Mouse (Mus musculus) CH12.LX (cell line): ENCODE data around the gene Ush1g. TPM values are rescaled to one million over a fixed set of nuclear protein-coding genes. Genes with fewer than 3 reads are reported as not detected.

Source experiments
- DNase-seq: peaks from one replicate; pipeline ENCODE4 v3.0.0-alpha.2; 2013; ENCODE audit errors: extremely low read depth
- H3K27ac ChIP-seq: 2 replicates; pipeline ENCODE4 v1.5.1; 2012; ENCODE audit warnings: low read depth, mild to moderate bottlenecking, control low read depth, moderate library complexity; ENCODE audit not compliant: insufficient read depth
- H3K27me3 ChIP-seq: replicated peaks from 2 replicates; pipeline ENCODE3; 2012; ENCODE audit warnings: inconsistent platforms
- H3K36me3 ChIP-seq, 2 experiments: replicated peaks in 1 of 2; 2 replicates each; pipeline versions ENCODE3 to v1.6.1; 2012; ENCODE audit warnings: inconsistent platforms in 1 of 2, low read length in 1 of 2, mild to moderate bottlenecking in 1 of 2, mixed read lengths in 1 of 2, moderate library complexity in 1 of 2; ENCODE audit not compliant: control insufficient read depth in 1 of 2, insufficient read depth in 1 of 2
- H3K4me1 ChIP-seq, 2 experiments: 2 replicates each; pipeline ENCODE4 v1.6.1; 2012; ENCODE audit warnings: inconsistent platforms in 1 of 2, moderate library complexity in 1 of 2; ENCODE audit not compliant: insufficient read depth in 2 of 2, control insufficient read depth in 1 of 2
- H3K4me2 ChIP-seq: 2 replicates; pipeline ENCODE4 v1.6.1; 2012; ENCODE audit warnings: low read depth, mild to moderate bottlenecking, control low read depth; ENCODE audit not compliant: poor library complexity, insufficient read depth, severe bottlenecking
- H3K4me3 ChIP-seq, 3 experiments: fragments of 150-350 bp in 1 of 3; sonication (generic) in 1 of 3; replicated peaks in 1 of 3; 2 replicates each; pipeline versions ENCODE3 to v1.5.1; 2011 to 2012; ENCODE audit warnings: low read depth in 2 of 3, low read length in 2 of 3, mild to moderate bottlenecking in 2 of 3, moderate library complexity in 2 of 3, control low read depth in 1 of 3, improper control_type of control experiment in 1 of 3, inconsistent platforms in 1 of 3, mixed read lengths in 1 of 3; ENCODE audit not compliant: poor library complexity in 1 of 3
- H3K79me2 ChIP-seq: replicated peaks from 2 replicates; pipeline ENCODE4 v1.6.1; 2012; ENCODE audit warnings: mild to moderate bottlenecking, moderate library complexity; ENCODE audit not compliant: control insufficient read depth, poor library complexity, insufficient read depth, severe bottlenecking; ENCODE audit errors: extremely low read depth
- H3K9ac ChIP-seq: 2 replicates; pipeline ENCODE4 v1.6.1; 2012; ENCODE audit warnings: low read depth, mild to moderate bottlenecking, control low read depth, moderate library complexity; ENCODE audit not compliant: insufficient read depth
- H3K9me3 ChIP-seq: replicated peaks from 2 replicates; pipeline ENCODE3; 2012; ENCODE audit warnings: low read length, inconsistent platforms, mixed read lengths
- BHLHE40 ChIP-seq: IDR thresholded peaks from 2 replicates; pipeline ENCODE4 v1.6.1; 2011; ENCODE audit warnings: mild to moderate bottlenecking, low read depth, low read length, improper control_type of control experiment
- CHD1 ChIP-seq: IDR thresholded peaks from 2 replicates; pipeline ENCODE4 v1.6.1; 2012; ENCODE audit warnings: low read depth, low read length, improper control_type of control experiment, inconsistent platforms
- CHD2 ChIP-seq: IDR thresholded peaks from 2 replicates; pipeline ENCODE4 v1.6.1; 2011; ENCODE audit warnings: low read length, improper control_type of control experiment
- CTCF ChIP-seq, 2 experiments: IDR thresholded peaks in 1 of 2; conservative IDR thresholded peaks in 1 of 2; 2 replicates each; pipeline ENCODE4 v1.5.1; 2011 to 2012; ENCODE audit warnings: low read depth in 2 of 2, low read length in 2 of 2, improper control_type of control experiment in 1 of 2, inconsistent platforms in 1 of 2, mild to moderate bottlenecking in 1 of 2, moderate library complexity in 1 of 2
- E2F4 ChIP-seq: IDR thresholded peaks from 2 replicates; pipeline ENCODE4 v1.6.1; 2011; ENCODE audit warnings: low read depth, low read length, improper control_type of control experiment; ENCODE audit not compliant: insufficient replicate concordance
- ELF1 ChIP-seq: IDR thresholded peaks from 2 replicates; pipeline ENCODE4 v1.6.1; 2014; ENCODE audit warnings: low read depth, mild to moderate bottlenecking, inconsistent platforms, low read length, improper control_type of control experiment
- EP300 ChIP-seq: IDR thresholded peaks from 2 replicates; pipeline ENCODE4 v1.6.1; 2011; ENCODE audit warnings: low read length, improper control_type of control experiment
- ETS1 ChIP-seq: conservative IDR thresholded peaks from 2 replicates; pipeline ENCODE4 v1.6.1; 2012; ENCODE audit warnings: low read depth, mild to moderate bottlenecking, inconsistent platforms, low read length, improper control_type of control experiment, moderate library complexity
- GABPA ChIP-seq: IDR thresholded peaks from 2 replicates; pipeline ENCODE4 v1.6.1; 2012; ENCODE audit warnings: low read depth, low read length, improper control_type of control experiment, inconsistent platforms; ENCODE audit not compliant: insufficient replicate concordance
- HCFC1 ChIP-seq: IDR thresholded peaks from 2 replicates; pipeline ENCODE4 v1.6.1; 2012; ENCODE audit warnings: low read depth, mild to moderate bottlenecking, inconsistent platforms, low read length, improper control_type of control experiment
- IRF4 ChIP-seq: IDR thresholded peaks from 2 replicates; pipeline ENCODE4 v1.6.1; 2014; ENCODE audit warnings: low read depth, mild to moderate bottlenecking, inconsistent platforms, low read length, improper control_type of control experiment
- JUN ChIP-seq: IDR thresholded peaks from 2 replicates; pipeline ENCODE4 v1.6.1; 2011; ENCODE audit warnings: low read depth, mild to moderate bottlenecking, low read length, improper control_type of control experiment, moderate library complexity; ENCODE audit not compliant: insufficient read depth
- JUND ChIP-seq: conservative IDR thresholded peaks from 2 replicates; pipeline ENCODE4 v1.6.1; 2011; ENCODE audit warnings: low read depth, low read length, improper control_type of control experiment
- KAT2A ChIP-seq: IDR thresholded peaks from 2 replicates; pipeline ENCODE4 v1.6.1; 2012; ENCODE audit warnings: low read length, improper control_type of control experiment, inconsistent platforms; ENCODE audit not compliant: insufficient replicate concordance
- MAFK ChIP-seq: IDR thresholded peaks from 2 replicates; pipeline ENCODE4 v1.6.1; 2011; ENCODE audit warnings: low read length, improper control_type of control experiment; ENCODE audit not compliant: insufficient replicate concordance
- MAX ChIP-seq: IDR thresholded peaks from 2 replicates; pipeline ENCODE4 v1.6.1; 2011; ENCODE audit warnings: low read length, improper control_type of control experiment
- MAZ ChIP-seq: IDR thresholded peaks from 2 replicates; pipeline ENCODE4 v1.6.1; 2012; ENCODE audit warnings: low read depth, mild to moderate bottlenecking, inconsistent platforms, low read length, improper control_type of control experiment, moderate library complexity
- MEF2A ChIP-seq: IDR thresholded peaks from 2 replicates; pipeline ENCODE4 v1.6.1; 2014; ENCODE audit warnings: low read depth, mild to moderate bottlenecking, inconsistent platforms, low read length, improper control_type of control experiment, borderline replicate concordance
- MXI1 ChIP-seq: IDR thresholded peaks from 2 replicates; pipeline ENCODE4 v1.6.1; 2011; ENCODE audit warnings: mild to moderate bottlenecking, low read depth, low read length, improper control_type of control experiment
- MYC ChIP-seq: IDR thresholded peaks from 2 replicates; pipeline ENCODE4 v1.6.1; 2011; ENCODE audit warnings: low read depth, mild to moderate bottlenecking, improper control_type of control experiment, low read length
- NELFE ChIP-seq: IDR thresholded peaks from 2 replicates; pipeline ENCODE4 v1.6.1; 2011; ENCODE audit warnings: low read depth, low read length, improper control_type of control experiment
- PAX5 ChIP-seq: IDR thresholded peaks from 2 replicates; pipeline ENCODE4 v1.6.1; 2012; ENCODE audit warnings: low read length, inconsistent platforms, mixed read lengths
- POLR2A ChIP-seq: IDR thresholded peaks from 2 replicates; pipeline ENCODE4 v1.6.1; 2011; ENCODE audit warnings: low read depth, mild to moderate bottlenecking, improper control_type of control experiment, low read length
- RCOR1 ChIP-seq: conservative IDR thresholded peaks from 2 replicates; pipeline ENCODE4 v1.6.1; 2012; ENCODE audit warnings: low read depth, mild to moderate bottlenecking, inconsistent platforms, low read length, improper control_type of control experiment
- SIN3A ChIP-seq: IDR thresholded peaks from 2 replicates; pipeline ENCODE4 v1.6.1; 2012; ENCODE audit warnings: low read length, improper control_type of control experiment, inconsistent platforms
- SMC3 ChIP-seq: IDR thresholded peaks from 2 replicates; pipeline ENCODE4 v1.6.1; 2011; ENCODE audit warnings: low read depth, low read length, improper control_type of control experiment
- TCF12 ChIP-seq: IDR thresholded peaks from 2 replicates; pipeline ENCODE4 v1.6.1; 2014; ENCODE audit warnings: low read depth, mild to moderate bottlenecking, inconsistent platforms, low read length, improper control_type of control experiment
- UBTF ChIP-seq: IDR thresholded peaks from 2 replicates; pipeline ENCODE4 v1.6.1; 2012; ENCODE audit warnings: low read depth, mild to moderate bottlenecking, inconsistent platforms, low read length, improper control_type of control experiment, moderate library complexity
- USF1 ChIP-seq: IDR thresholded peaks from 2 replicates; pipeline ENCODE4 v1.6.1; 2014; ENCODE audit warnings: low read depth, mild to moderate bottlenecking, inconsistent platforms, low read length, improper control_type of control experiment
- ZC3H11A ChIP-seq: IDR thresholded peaks from 2 replicates; pipeline ENCODE4 v1.6.1; 2012; ENCODE audit warnings: low read depth, mild to moderate bottlenecking, inconsistent platforms, low read length, improper control_type of control experiment
- ZNF384 ChIP-seq: IDR thresholded peaks from 2 replicates; pipeline ENCODE4 v1.6.1; 2012; ENCODE audit warnings: low read depth, low read length, improper control_type of control experiment, inconsistent platforms
- dilution Hi-C: fragments of 300-500 bp; cut with MboI; formaldehyde crosslinking; loops from 2 replicates; pipeline ENCODE4 v1.14.3; 2020; ENCODE audit warnings: low sequenced_read_pairs; ENCODE audit not compliant: extremely low pct_unique_long_range_greater_than_20kb, extremely low pct_ligation_motif_present
- in situ Hi-C: fragments of 300-500 bp; cut with MboI; formaldehyde crosslinking; loops from 3 replicates; pipeline ENCODE4 v1.14.3; 2019; ENCODE audit warnings: low sequenced_read_pairs, low pct_ligation_motif_present, low pct_unique_long_range_greater_than_20kb, mixed read lengths
- polyA plus RNA-seq: library from polyadenylated mRNA; unstranded; fragments of >175 nt; gene quantifications from 2 replicates; pipeline ENCODE4 v1.2.1, GENCODE M21; 2012; ENCODE audit warnings: low read depth; ENCODE audit not compliant: insufficient read length
- total RNA-seq, 2 experiments: library from RNA; depleted of rRNA; stranded (reverse); fragments of 300-350 nt in 1 of 2; fragments of >200 nt in 1 of 2; gene quantifications; 2 replicates each; pipeline ENCODE4 v1.2.3; 2012 to 2014

Ush1g gene
- total and polyA plus RNA-seq, 3 experiments: 0.42 TPM; not detected in 2

DNA sequence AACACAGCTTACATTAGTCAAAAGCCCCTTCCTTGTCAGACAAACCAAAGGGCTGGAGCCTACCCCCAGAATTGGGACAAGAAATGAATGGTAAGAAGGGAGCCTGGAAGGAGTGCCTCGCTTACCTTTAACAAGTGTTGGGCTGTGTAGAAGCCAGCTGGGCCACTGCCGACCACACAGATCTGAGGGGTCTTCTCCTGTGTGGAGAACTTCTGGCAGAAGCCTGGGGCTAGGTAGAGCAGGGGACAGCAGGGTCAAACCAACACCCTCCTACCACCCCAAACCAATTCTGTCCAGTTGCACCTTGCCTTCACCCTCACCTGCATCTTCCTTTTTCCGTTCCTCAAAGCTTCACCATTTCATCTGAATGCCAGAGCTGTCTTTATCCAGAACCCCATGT, 45.9 kb downstream of the Ush1g start:
- Histone ChIP-seq H3K4me2 (peak overlapping the region; percentile 89), H3K27me3 (no peaks in the 10 kb centered on the region)
- TF ChIP-seq KAT2A (0 out of 2 replicates have a peak, but pooled peaks have one; percentile 3), ELF1 (no peak; the same call in 1 of the 2 replicates), MAX (no peak), MXI1 (peak; percentile 23; the same call in 1 of the 2 replicates), ZNF384 (no peak), EP300 (no peak)
- TF ChIP-seq, all 38 proteins: peak for 2
- Histone ChIP-seq H3K4me3 (peak overlapping the region; percentile 71 to 92 (median 81)), H3K36me3 (peaks cover 15 to 33% of the 10 kb centered on the region in 2 experiments), H3K9me3 (no peaks in the 10 kb centered on the region), H3K9ac (peak overlapping the region; percentile 79), H3K27ac (peak overlapping the region; percentile 63), H3K79me2 (0 out of 2 replicates have a peak, but pooled peaks cover 9% of the 10 kb centered on the region), H3K4me1 (peaks cover 33 to 63% of the 10 kb centered on the region in 2 experiments)
- no peak for DNase-seq
- dilution Hi-C loops: no loop called here
- in situ Hi-C loops: no loop called here

DNA sequence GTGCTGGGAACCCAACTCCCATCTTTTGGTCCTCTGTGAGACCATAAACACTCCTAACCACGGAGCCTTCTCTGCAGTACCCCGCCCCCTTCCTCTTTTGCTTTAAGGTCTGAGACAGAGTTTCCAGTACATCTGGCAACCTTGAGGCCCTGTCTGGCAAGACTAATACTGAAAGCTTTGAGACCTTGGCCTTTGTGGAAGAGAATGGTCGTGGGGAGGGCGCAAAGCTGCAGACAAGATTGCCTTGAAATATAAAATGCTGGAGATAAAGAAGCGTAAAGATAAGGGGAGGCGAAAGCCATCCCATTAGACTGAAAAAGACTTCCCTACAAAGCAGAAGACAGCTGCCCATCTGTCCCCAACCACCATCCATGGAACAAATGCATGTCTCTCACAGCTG, 46.3 kb downstream of the Ush1g start:
- Histone ChIP-seq H3K4me2 (peak overlapping the region; percentile 89), H3K4me3 (peak overlapping the region; percentile 71 to 92 (median 81)), H3K9me3 (no peaks in the 10 kb centered on the region), H3K27ac (peak overlapping the region; percentile 63), H3K4me1 (peaks cover 33 to 63% of the 10 kb centered on the region in 2 experiments), H3K36me3 (peaks cover 20 to 37% of the 10 kb centered on the region in 2 experiments), H3K9ac (peak overlapping the region; percentile 79), H3K79me2 (0 out of 2 replicates have a peak, but pooled peaks cover 9% of the 10 kb centered on the region), H3K27me3 (no peaks in the 10 kb centered on the region)
- in situ Hi-C loops: no loop called here
- DNase-seq: peak; percentile 89
- dilution Hi-C loops: no loop called here
- peak; percentile 54 for TF ChIP-seq BHLHE40
- peak; percentile 2; the same call in 1 of the 2 replicates for TF ChIP-seq SMC3
- TF ChIP-seq MAX: 0 out of 2 replicates have a peak, but pooled peaks have one; percentile 41
- peak; percentile 75; the same call in 1 of the 2 replicates for TF ChIP-seq MYC
- peak; percentile 89; the same call in 1 of the 2 replicates for TF ChIP-seq RCOR1
- peak; percentile 94 for TF ChIP-seq CHD1
- peak; percentile 64 for TF ChIP-seq HCFC1
- TF ChIP-seq MEF2A: peak; percentile 88
- no peak for TF ChIP-seq E2F4
- TF ChIP-seq POLR2A: no peak
- TF ChIP-seq JUN: peak; percentile 89
- TF ChIP-seq ZC3H11A: no peak
- no peak for TF ChIP-seq ZNF384
- peak; percentile 94 for TF ChIP-seq EP300
- TF ChIP-seq ETS1: peak; percentile 92
- peak; percentile 95 for TF ChIP-seq IRF4
- peak; percentile 83 for TF ChIP-seq TCF12
- TF ChIP-seq CHD2: peak; percentile 91
- TF ChIP-seq KAT2A: 0 out of 2 replicates have a peak, but pooled peaks have one; percentile 47
- TF ChIP-seq USF1: no peak
- peak; percentile 76 for TF ChIP-seq MXI1
- peak; percentile 59 for TF ChIP-seq ELF1
- peak; percentile 88 for TF ChIP-seq JUND
- TF ChIP-seq GABPA: no peak
- no peak for TF ChIP-seq PAX5
- 0 out of 4 replicates have a peak, but pooled peaks of 1 of the 2 experiments have one; percentile 5 for TF ChIP-seq CTCF (conservative IDR thresholded peaks at IDR 0.05 in 1 of 2, IDR thresholded peaks at IDR 0.05 in 1 of 2; ENCODE audit: low read depth in 2 of 2, low read length in 2 of 2)
- peak; percentile 47; the same call in 1 of the 2 replicates for TF ChIP-seq NELFE
- TF ChIP-seq MAZ: peak; percentile 95
- peak; percentile 58; the same call in 1 of the 2 replicates for TF ChIP-seq MAFK
- peak; percentile 95 for TF ChIP-seq SIN3A
- TF ChIP-seq UBTF: peak; percentile 56; the same call in 1 of the 2 replicates
